19 mouse cellular contexts compared by ENCODE assay signal in the genomic region with DNA sequence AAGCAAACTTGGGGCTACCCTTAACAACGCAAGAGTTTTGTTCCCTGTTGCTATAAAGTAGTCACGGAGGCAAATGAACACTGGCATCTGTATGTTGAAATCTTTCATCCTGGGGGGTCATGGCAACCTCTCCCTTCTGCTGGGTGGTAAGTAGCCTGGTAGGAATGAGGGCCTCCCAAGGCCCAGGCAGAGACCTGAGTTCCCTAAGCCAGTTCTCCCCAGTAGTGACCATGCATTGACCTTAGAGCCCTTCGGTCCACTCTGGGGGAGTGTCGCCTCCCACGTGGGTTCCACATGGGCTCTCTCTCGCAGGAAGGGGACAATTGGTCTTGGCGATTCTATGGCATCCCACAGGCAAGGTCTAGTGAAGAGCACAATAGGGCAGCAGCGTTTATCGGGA. TPM values are rescaled to one million over a fixed set of nuclear protein-coding genes. Genes with fewer than 3 reads are reported as not detected.
A peak's percentile ranks its signal among the peaks of the same experiment; 100 is the strongest.
DNase-seq lines count a peak whose midpoint lies in the region; ATAC-seq and TF ChIP-seq lines count a peak whose summit lies in the region.
"Had no signal": no experiment of that assay in that cellular context is flagged by ENCODE, and none has a peak within 500 bp of the region (broad histone marks: within the 10 kb centered on the region; RNA-seq: fewer than 3 reads in every experiment).

No protein-coding gene starts in this region.

- no peak for ATAC-seq in heart, embryonic 11.5 days (replicated peaks; ENCODE audit: insufficient number of reproducible peaks, low FRiP score, low TSS enrichment)
- ATAC-seq in liver, embryonic 16.5 days (ENCODE audit: low read depth), result no peak
- ATAC-seq: CD4-positive, CD25-positive, alpha-beta regulatory T cell, adult 4 months had no signal

- H3K4me2 ChIP-seq in heart, embryonic 11.5 days, result no peak overlapping the region
- H3K4me2 ChIP-seq in liver, embryonic 16.5 days (ENCODE audit: low read depth, low read length), result no peak overlapping the region

- H3K4me3 ChIP-seq in heart, embryonic 11.5 days (ENCODE audit: low read depth, low read length), result no peak overlapping the region
- no peak overlapping the region for H3K4me3 ChIP-seq in spleen, adult 2 months (ENCODE audit: extremely low read depth, insufficient read depth, insufficient read length)
- no peak overlapping the region for H3K4me3 ChIP-seq in liver, embryonic 16.5 days (ENCODE audit: low read depth, low read length)
- H3K4me3 ChIP-seq: forebrain, embryonic 13.5 days; hindbrain, embryonic 15.5 days had no signal

- DNase-seq in heart, adult 11 months, result peak; percentile 91
- no peak for DNase-seq in spleen, adult 2 months (ENCODE audit: low read depth in 1 of 2, low spot score in 2 of 2)
- no peak for DNase-seq in spleen, postnatal 10 days (ENCODE audit: low spot score in 2 of 2)
- no peak for DNase-seq in cerebellum, adult 11 months
- no peak for DNase-seq in cerebellum, adult 8-10 months
- DNase-seq in testis, postnatal 14 days (ENCODE audit: low spot score), result no peak
- DNase-seq: adrenal gland, postnatal 10 days; cerebellum, adult 9-10 months; cerebellum, postnatal 25 days; forebrain, postnatal 0 days; gastrocnemius, postnatal 14 days had no signal

- H3K27ac ChIP-seq in heart, embryonic 11.5 days (ENCODE audit: low read depth, low read length), result no peak overlapping the region
- H3K27ac ChIP-seq in spleen, adult 2 months (ENCODE audit: insufficient read depth, low read length), result peak overlapping the region; percentile 60
- H3K27ac ChIP-seq in liver, embryonic 16.5 days (ENCODE audit: low read length), result peak overlapping the region; percentile 23; the same call in 1 of the 2 replicates
- H3K27ac ChIP-seq: forebrain, embryonic 13.5 days; hindbrain, embryonic 15.5 days had no signal

- WGBS in heart, embryonic 11.5 days (ENCODE audit: insufficient replicate concordance), result 81% methylated on average over 9 of the region's 9 CpGs
- 88% methylated on average over 9 of the region's 9 CpGs for WGBS in spleen, adult 2 months
- WGBS in liver, embryonic 16.5 days (ENCODE audit: insufficient replicate concordance), result 74% methylated on average over 9 of the region's 9 CpGs

- no peaks in the 10 kb centered on the region for H3K36me3 ChIP-seq in heart, embryonic 11.5 days (ENCODE audit: control insufficient read depth, insufficient read depth, low read length)
- peaks cover 3% of the 10 kb centered on the region; the same call in 1 of the 2 replicates for H3K36me3 ChIP-seq in spleen, adult 2 months (ENCODE audit: control insufficient read depth, insufficient read depth, low read length)
- H3K36me3 ChIP-seq in liver, embryonic 16.5 days (ENCODE audit: control insufficient read depth, insufficient read depth), result no peaks in the 10 kb centered on the region
- H3K36me3 ChIP-seq: hindbrain, embryonic 15.5 days had no signal

- TF ChIP-seq POLR2A in spleen, adult 2 months (IDR thresholded peaks at IDR 0.05; ENCODE audit: low read depth, low read length), result no peak

- TF ChIP-seq CTCF in spleen, adult 2 months (IDR thresholded peaks at IDR 0.05; ENCODE audit: extremely low read depth, insufficient read depth, insufficient read length, insufficient replicate concordance), result no peak

- H3K27me3 ChIP-seq in heart, embryonic 11.5 days (ENCODE audit: control insufficient read depth, insufficient read depth, low read length), result no peaks in the 10 kb centered on the region
- no peaks in the 10 kb centered on the region for H3K27me3 ChIP-seq in spleen, adult 2 months (ENCODE audit: control insufficient read depth, insufficient read depth, low read length)
- H3K27me3 ChIP-seq in liver, embryonic 16.5 days (ENCODE audit: control insufficient read depth, insufficient read depth, low read depth, low read length), result no peaks in the 10 kb centered on the region
- H3K27me3 ChIP-seq: forebrain, embryonic 13.5 days; heart, embryonic 15.5 days; hindbrain, embryonic 15.5 days had no signal

- no peak overlapping the region for H3K9ac ChIP-seq in heart, embryonic 11.5 days (ENCODE audit: low read depth, low read length)
- H3K9ac ChIP-seq in liver, embryonic 16.5 days (ENCODE audit: low read depth, low read length), result no peak overlapping the region
- H3K9ac ChIP-seq: forebrain, embryonic 13.5 days; hindbrain, embryonic 15.5 days had no signal

- no peaks in the 10 kb centered on the region for H3K9me3 ChIP-seq in heart, embryonic 11.5 days (replicated peaks; ENCODE audit: control insufficient read depth, low read length)
- no peaks in the 10 kb centered on the region for H3K9me3 ChIP-seq in liver, embryonic 16.5 days (replicated peaks; ENCODE audit: control insufficient read depth, low read length)
- H3K9me3 ChIP-seq: forebrain, embryonic 13.5 days; heart, embryonic 15.5 days; hindbrain, embryonic 10.5 days; hindbrain, embryonic 15.5 days had no signal

- peaks cover 16% of the 10 kb centered on the region; the same call in 1 of the 2 replicates for H3K4me1 ChIP-seq in heart, embryonic 11.5 days (ENCODE audit: control insufficient read depth, insufficient read depth, low read length)
- peaks cover 28% of the 10 kb centered on the region; the same call in 1 of the 2 replicates for H3K4me1 ChIP-seq in spleen, adult 2 months (ENCODE audit: control insufficient read depth, insufficient read depth, insufficient read length)
- H3K4me1 ChIP-seq in liver, embryonic 16.5 days (ENCODE audit: control insufficient read depth, low read depth, low read length), result peaks cover 33% of the 10 kb centered on the region

RNA-seq across cellular contexts. Expression of gene Ctsz, which starts 1.1 kb away (rescaled TPM):
- 110 and 117 TPM in 2 replicates for polyA plus RNA-seq in heart, embryonic 11.5 days (2014; fragmentation: Nextera tagmentation; extraction: Ambion mirVana)
- polyA plus RNA-seq in spleen, adult 2 months (2012; rRNA removed), result 307 and 356 TPM in 2 replicates
- polyA plus RNA-seq in liver, embryonic 16.5 days (2015; fragmentation: Nextera tagmentation; extraction: Ambion mirVana), result 125 and 128 TPM in 2 replicates

RNA-seq across cellular contexts. Expression of gene Tubb1, which starts 10.5 kb away (rescaled TPM):
- 11.0 and 14.6 TPM in 2 replicates for polyA plus RNA-seq in heart, embryonic 11.5 days (2014; fragmentation: Nextera tagmentation; extraction: Ambion mirVana)
- polyA plus RNA-seq in spleen, adult 2 months (2012; rRNA removed), result 58.7 and 75.4 TPM in 2 replicates
- 22.0 and 23.5 TPM in 2 replicates for polyA plus RNA-seq in liver, embryonic 16.5 days (2015; fragmentation: Nextera tagmentation; extraction: Ambion mirVana)
- polyA plus RNA-seq: CD4-positive, CD25-positive, alpha-beta regulatory T cell, adult 4 months; cortical plate, adult 2 months had no signal

RNA-seq across cellular contexts. Expression of gene Atp5e, which starts 23.9 kb away (rescaled TPM):
- 953 and 1,053 TPM in 2 replicates for polyA plus RNA-seq in heart, embryonic 11.5 days (2014; fragmentation: Nextera tagmentation; extraction: Ambion mirVana)
- polyA plus RNA-seq in spleen, adult 2 months (2012; rRNA removed), result 183 and 221 TPM in 2 replicates
- 366 and 385 TPM in 2 replicates for polyA plus RNA-seq in liver, embryonic 16.5 days (2015; fragmentation: Nextera tagmentation; extraction: Ambion mirVana)

RNA-seq across cellular contexts. Expression of gene Nelfcd, which starts 24.4 kb away (rescaled TPM):
- polyA plus RNA-seq in heart, embryonic 11.5 days (2014; fragmentation: Nextera tagmentation; extraction: Ambion mirVana), result 99.5 and 101 TPM in 2 replicates
- 45.3 and 54.0 TPM in 2 replicates for polyA plus RNA-seq in spleen, adult 2 months (2012; rRNA removed)
- 68.7 and 69.4 TPM in 2 replicates for polyA plus RNA-seq in liver, embryonic 16.5 days (2015; fragmentation: Nextera tagmentation; extraction: Ambion mirVana)

RNA-seq across cellular contexts. Expression of gene Prelid3b, which starts 32.9 kb away (rescaled TPM):
- polyA plus RNA-seq in heart, embryonic 11.5 days (2014; fragmentation: Nextera tagmentation; extraction: Ambion mirVana), result 140 and 165 TPM in 2 replicates
- polyA plus RNA-seq in spleen, adult 2 months (2012; rRNA removed), result 21.6 and 22.2 TPM in 2 replicates
- polyA plus RNA-seq in liver, embryonic 16.5 days (2015; fragmentation: Nextera tagmentation; extraction: Ambion mirVana), result 64.2 and 74.4 TPM in 2 replicates
